Mouse (Mus musculus): ENCODE measurements around the gene Tyw1.

GRCm38 (mm10) chr5:130369237-130369636, 113.8 kb downstream of the Tyw1 start, which contains the start of gene Caln1:
- TF ChIP-seq FLI1 (IDR thresholded peaks at IDR 0.05; ENCODE audit: low read length) (no peak), GATA1 (IDR thresholded peaks at IDR 0.05; ENCODE audit: borderline replicate concordance, low read length) (no peak)
